Mouse (Mus musculus) thymus, adult 2 months (tissue): ENCODE results near the gene Serpina3f.

Source experiments
- CTCF ChIP-seq: fragments of 200-500 bp; IDR thresholded peaks from 2 replicates; pipeline ENCODE4 v1.5.1; 2012; ENCODE audit warnings: mild to moderate bottlenecking, control low read depth, low read length, moderate library complexity, borderline replicate concordance; ENCODE audit not compliant: control insufficient read depth, poor library complexity, insufficient read depth; ENCODE audit errors: extremely low read depth
- POLR2A ChIP-seq: fragments of 200-500 bp; IDR thresholded peaks from 2 replicates; pipeline ENCODE4 v1.6.1; 2012; ENCODE audit warnings: mild to moderate bottlenecking, low read length, control low read depth, moderate library complexity; ENCODE audit not compliant: control insufficient read depth, poor library complexity, insufficient read depth; ENCODE audit errors: extremely low read depth

- no peak for TF ChIP-seq CTCF
- TF ChIP-seq POLR2A = no peak
These were observed 23.5 kb upstream of the Serpina3f start for GRCm38 (mm10) chr12:104190852-104191251.
